Mouse (Mus musculus): ENCODE results near the gene Btg1. TPM values are rescaled to one million over a fixed set of nuclear protein-coding genes. Genes with fewer than 3 reads are reported as not detected.

Btg1 gene
- polyA plus RNA-seq, 1 experiment from 2014 or later: 75.6 TPM

DNA sequence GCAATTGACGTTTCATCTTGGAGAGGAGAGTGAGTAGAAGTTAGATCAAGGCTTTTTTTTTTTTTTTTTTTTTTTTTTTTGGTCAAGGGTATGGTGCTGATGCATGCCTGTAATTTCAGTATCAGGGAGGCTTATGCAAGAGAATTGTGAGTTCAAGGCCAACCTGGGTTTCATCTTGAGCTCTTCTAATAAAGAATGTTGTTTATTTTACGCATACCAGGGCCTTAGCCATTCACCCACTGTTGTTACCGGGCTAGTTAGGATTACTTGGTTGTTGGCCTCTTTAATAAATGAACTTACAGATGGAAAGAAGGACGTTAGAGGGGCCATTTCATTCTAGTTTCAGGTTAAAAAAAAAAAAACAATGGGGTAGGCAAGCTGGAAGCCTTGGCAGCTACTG, 25.2 kb downstream of the Btg1 start:
- H3K4me3 ChIP-seq: no peak overlapping the region
- H3K27ac ChIP-seq: no peak overlapping the region
- H3K9ac ChIP-seq: no peak overlapping the region
- WGBS: 66% methylated on average over 4 of the region's 4 CpGs
- no peaks in the 10 kb centered on the region for H3K9me3 ChIP-seq
- peaks cover 10% of the 10 kb centered on the region for H3K4me1 ChIP-seq
- H3K4me2 ChIP-seq: no peak overlapping the region
- no peaks in the 10 kb centered on the region for H3K27me3 ChIP-seq
- no peak for ATAC-seq (ENCODE audit: insufficient number of reproducible peaks, low FRiP score, low TSS enrichment, low read depth)
- H3K36me3 ChIP-seq: no peaks in the 10 kb centered on the region

DNA sequence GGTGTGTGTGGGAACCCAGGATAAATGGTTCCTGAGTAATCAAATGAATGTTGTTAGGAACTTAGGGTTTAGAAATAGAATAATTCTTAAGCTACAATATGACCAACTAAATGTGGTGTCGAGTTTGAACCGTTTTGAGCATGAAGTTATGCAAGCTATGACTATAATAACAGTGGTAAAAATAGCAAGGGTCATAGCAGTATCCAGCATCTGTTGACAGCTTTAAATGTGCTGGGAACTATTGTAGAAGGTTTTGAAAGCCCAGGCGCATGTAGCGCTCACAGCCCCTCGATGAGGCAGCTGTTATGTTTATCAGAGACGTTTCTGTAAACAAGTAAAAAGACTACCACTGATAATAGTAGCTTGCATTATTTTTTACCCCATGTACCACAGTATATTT, 25.9 kb downstream of the Btg1 start:
- no peaks in the 10 kb centered on the region for H3K36me3 ChIP-seq
- H3K4me2 ChIP-seq: no peak overlapping the region
- no peaks in the 10 kb centered on the region for H3K9me3 ChIP-seq
- H3K27me3 ChIP-seq: no peaks in the 10 kb centered on the region
- ATAC-seq (ENCODE audit: insufficient number of reproducible peaks, low FRiP score, low TSS enrichment, low read depth): no peak
- no peak overlapping the region for H3K27ac ChIP-seq
- 67% methylated on average over 6 of the region's 6 CpGs for WGBS
- no peak overlapping the region for H3K9ac ChIP-seq
- no peak overlapping the region for H3K4me3 ChIP-seq
- H3K4me1 ChIP-seq: peaks cover 12% of the 10 kb centered on the region

DNA sequence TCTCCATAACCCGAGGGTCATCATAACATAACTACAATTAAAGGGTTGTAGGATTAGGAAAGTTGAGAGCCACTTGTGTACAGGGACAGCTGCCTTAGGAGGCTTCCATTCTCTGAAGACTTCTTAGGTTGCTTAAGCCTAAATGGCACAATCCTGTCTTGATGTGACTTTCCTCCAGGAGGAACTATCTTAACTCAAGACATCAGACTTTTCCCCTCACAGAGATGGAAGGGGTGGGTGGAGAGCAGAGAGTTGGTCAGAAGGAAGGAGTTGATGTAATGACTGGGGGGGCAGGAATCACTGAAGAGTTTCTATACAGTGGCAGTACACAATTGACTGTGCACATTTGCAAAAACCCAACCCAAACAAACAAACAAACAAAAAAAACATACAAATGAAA, 28.4 kb downstream of the Btg1 start:
- H3K36me3 ChIP-seq: no peaks in the 10 kb centered on the region
- ATAC-seq (ENCODE audit: insufficient number of reproducible peaks, low FRiP score, low TSS enrichment, low read depth): no peak
- H3K4me3 ChIP-seq: no peak overlapping the region
- no peaks in the 10 kb centered on the region for H3K9me3 ChIP-seq
- 70% methylated on average over 1 of the region's 1 CpGs for WGBS
- no peak overlapping the region for H3K9ac ChIP-seq
- H3K4me1 ChIP-seq: peaks cover 12% of the 10 kb centered on the region
- no peaks in the 10 kb centered on the region for H3K27me3 ChIP-seq
- H3K4me2 ChIP-seq: no peak overlapping the region
- H3K27ac ChIP-seq: no peak overlapping the region

DNA sequence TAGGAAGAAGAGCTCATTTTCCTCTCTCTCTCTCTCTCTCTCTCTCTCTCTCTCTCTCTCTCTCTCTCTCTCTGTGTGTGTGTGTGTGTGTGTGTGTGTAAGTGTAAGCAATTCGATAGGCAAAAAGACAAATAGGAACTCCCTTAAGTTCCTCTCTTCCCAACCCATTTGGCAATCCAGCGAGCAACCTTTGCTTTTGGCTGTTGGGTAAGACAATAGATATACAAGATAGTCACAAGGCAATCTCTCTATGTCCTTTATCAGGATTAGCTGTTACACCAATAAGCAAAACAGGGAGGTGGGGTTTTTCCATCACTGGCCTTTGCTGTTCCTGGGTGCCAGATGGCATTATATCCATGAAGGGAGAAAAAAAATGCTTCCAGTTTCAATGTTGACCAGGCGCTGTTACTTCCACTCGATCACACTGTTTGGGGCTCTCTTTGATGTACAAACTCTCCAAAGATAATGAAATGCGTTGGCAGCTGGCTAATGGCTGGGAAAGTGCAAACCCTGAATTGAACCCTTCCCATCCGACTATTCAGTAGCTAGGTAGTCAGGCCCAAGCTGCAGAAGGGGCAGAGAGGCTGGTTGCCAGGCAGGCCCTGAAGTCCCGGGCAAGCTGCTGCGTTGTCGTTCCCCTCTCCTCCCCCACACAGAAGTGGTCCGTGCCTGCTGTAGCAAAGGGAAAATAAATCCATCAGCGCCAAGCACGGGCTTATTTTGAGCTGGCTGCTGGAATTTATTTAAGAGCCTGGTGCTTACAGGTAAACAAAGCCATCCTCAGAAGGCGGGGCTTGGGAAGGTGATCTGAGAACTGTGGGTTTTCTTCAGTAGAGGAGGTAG, 29.4 kb downstream of the Btg1 start:
- no peak for ATAC-seq (ENCODE audit: insufficient number of reproducible peaks, low FRiP score, low TSS enrichment, low read depth)
- H3K4me3 ChIP-seq: no peak overlapping the region
- no peak overlapping the region for H3K9ac ChIP-seq
- no peaks in the 10 kb centered on the region for H3K9me3 ChIP-seq
- H3K4me2 ChIP-seq: no peak overlapping the region
- no peaks in the 10 kb centered on the region for H3K36me3 ChIP-seq
- 15% methylated on average over 13 of the region's 13 CpGs for WGBS
- no peaks in the 10 kb centered on the region for H3K27me3 ChIP-seq
- peaks cover 12% of the 10 kb centered on the region for H3K4me1 ChIP-seq
- H3K27ac ChIP-seq: no peak overlapping the region

DNA sequence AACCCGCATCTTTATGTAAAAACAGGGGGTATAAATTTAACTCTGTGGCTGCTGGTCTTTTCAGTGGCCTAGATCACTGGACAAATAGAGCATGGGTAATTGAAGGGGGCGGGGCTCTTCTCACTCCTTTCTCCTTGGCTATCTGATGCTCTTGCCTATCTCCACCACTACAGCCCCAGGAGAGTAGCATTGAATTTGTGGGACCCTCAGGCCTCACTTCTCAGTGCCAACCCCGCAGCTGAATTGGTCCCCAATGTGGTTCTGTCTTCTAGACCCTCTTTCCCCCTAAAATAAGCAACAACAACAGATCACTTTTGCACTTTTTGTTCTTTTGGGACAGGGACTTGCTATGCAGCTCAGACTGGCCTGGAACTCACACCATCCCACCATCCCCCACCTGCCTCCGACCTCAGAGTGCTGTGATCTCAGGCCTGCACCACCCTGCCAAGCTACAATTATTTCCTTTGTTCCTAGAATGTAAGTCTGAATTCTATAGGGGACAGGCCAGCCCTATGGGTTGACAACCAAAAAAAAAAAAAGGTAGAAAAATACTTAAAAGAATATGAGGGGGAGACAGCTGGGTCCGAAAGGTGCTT, 30.2 kb downstream of the Btg1 start:
- Histone ChIP-seq H3K4me2 (no peak overlapping the region), H3K9me3 (no peaks in the 10 kb centered on the region), H3K4me3 (no peak overlapping the region), H3K27ac (no peak overlapping the region), H3K27me3 (no peaks in the 10 kb centered on the region), H3K9ac (no peak overlapping the region), H3K4me1 (peaks cover 12% of the 10 kb centered on the region), H3K36me3 (no peaks in the 10 kb centered on the region)
- ATAC-seq (ENCODE audit: insufficient number of reproducible peaks, low FRiP score, low TSS enrichment, low read depth): no peak
- WGBS: 47% methylated on average over 5 of the region's 5 CpGs

DNA sequence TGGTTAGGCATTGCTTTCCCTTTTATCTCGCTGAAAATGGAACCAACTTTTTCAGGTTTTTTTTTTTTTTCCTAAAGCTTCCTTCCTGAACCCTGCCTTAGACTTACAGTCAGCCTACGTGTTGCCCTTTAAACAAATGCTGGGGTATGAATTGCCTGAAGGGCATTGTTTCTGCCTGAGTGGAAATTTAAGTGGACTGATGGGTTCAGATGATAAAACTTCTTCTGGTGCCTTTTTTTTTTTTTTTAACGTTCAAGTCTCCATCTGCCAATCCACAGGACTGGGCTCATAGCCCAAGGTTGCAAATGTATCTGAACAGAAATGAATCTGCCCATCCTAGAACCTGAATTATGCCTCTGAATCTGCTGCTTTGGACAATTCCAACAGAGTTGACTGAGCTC, 31.4 kb downstream of the Btg1 start:
- Histone ChIP-seq H3K27ac (no peak overlapping the region), H3K9me3 (no peaks in the 10 kb centered on the region), H3K27me3 (no peaks in the 10 kb centered on the region), H3K4me2 (no peak overlapping the region), H3K9ac (no peak overlapping the region), H3K4me3 (no peak overlapping the region), H3K36me3 (no peaks in the 10 kb centered on the region), H3K4me1 (peaks cover 12% of the 10 kb centered on the region)
- ATAC-seq (ENCODE audit: insufficient number of reproducible peaks, low FRiP score, low TSS enrichment, low read depth): no peak
- 60% methylated on average over 3 of the region's 3 CpGs for WGBS

DNA sequence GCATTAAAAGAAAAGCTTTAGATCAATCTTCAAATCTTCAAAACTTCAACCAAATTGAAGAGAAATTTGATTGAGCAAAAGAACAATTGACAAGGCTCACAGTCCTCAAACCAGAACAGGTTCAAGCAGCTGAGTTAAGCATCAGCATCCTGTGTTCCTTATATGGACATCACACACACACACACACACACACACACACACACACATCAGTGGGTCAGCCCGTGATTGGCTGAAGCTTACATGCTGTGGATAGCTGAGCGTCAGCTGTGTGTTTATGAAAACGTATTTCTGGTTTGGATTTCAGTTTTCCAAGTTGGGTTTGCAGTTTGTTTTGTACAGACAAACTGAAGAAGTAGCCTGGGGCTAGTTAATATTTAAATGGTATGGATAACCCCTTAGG, 32.7 kb downstream of the Btg1 start:
- Histone ChIP-seq H3K9ac (no peak overlapping the region), H3K27ac (no peak overlapping the region), H3K27me3 (no peaks in the 10 kb centered on the region), H3K9me3 (no peaks in the 10 kb centered on the region), H3K4me1 (peaks cover 12% of the 10 kb centered on the region), H3K4me3 (no peak overlapping the region), H3K4me2 (no peak overlapping the region), H3K36me3 (no peaks in the 10 kb centered on the region)
- no peak for ATAC-seq (ENCODE audit: insufficient number of reproducible peaks, low FRiP score, low TSS enrichment, low read depth)
- 75% methylated on average over 3 of the region's 3 CpGs for WGBS

DNA sequence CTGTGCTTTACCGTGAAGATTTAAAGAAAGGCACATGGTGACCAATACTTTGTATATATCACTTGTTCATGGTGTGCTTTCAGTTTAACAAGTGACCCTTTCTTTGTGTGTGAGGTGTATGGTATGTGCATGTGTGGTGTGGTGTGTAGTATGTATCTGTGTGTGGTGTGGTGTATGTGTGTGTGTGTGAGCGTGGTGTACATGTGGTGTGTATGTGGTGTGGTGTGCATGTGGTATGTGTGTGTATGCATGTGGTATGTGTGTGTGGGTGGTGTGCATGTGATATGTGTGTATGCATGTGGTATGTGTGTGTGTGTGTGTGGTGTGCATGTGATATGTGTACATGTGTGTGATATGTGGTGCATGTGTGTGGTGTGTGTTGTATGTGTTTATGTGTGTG, 35.6 kb downstream of the Btg1 start:
- Histone ChIP-seq H3K9ac (no peak overlapping the region), H3K4me3 (no peak overlapping the region), H3K36me3 (no peaks in the 10 kb centered on the region), H3K9me3 (no peaks in the 10 kb centered on the region), H3K4me2 (no peak overlapping the region), H3K27ac (no peak overlapping the region), H3K4me1 (no peaks in the 10 kb centered on the region), H3K27me3 (no peaks in the 10 kb centered on the region)
- 81% methylated on average over 2 of the region's 2 CpGs for WGBS
- no peak for ATAC-seq (ENCODE audit: insufficient number of reproducible peaks, low FRiP score, low TSS enrichment, low read depth)

DNA sequence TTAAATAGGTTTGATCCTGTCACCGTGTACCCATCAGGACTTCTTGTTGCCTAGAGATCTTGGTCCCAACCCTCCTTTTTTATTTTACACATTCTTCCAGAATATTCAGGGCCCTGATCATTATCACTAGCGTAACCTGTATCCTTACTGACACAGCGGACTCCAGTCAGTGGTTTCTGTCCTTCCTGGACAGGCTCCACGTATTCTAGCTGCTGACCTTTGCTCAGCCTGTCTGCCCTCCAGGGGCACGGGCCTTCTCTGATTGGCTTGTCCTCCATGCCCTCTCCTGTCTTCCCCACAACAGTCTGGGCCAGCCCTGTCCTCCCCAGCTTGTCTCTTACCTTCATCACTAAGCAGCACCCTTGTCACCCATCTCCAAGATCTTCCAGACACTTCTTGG, 36.2 kb downstream of the Btg1 start:
- Histone ChIP-seq H3K36me3 (no peaks in the 10 kb centered on the region), H3K27me3 (no peaks in the 10 kb centered on the region), H3K27ac (no peak overlapping the region), H3K4me2 (no peak overlapping the region), H3K4me1 (no peaks in the 10 kb centered on the region), H3K9me3 (no peaks in the 10 kb centered on the region), H3K4me3 (no peak overlapping the region), H3K9ac (no peak overlapping the region)
- no peak for ATAC-seq (ENCODE audit: insufficient number of reproducible peaks, low FRiP score, low TSS enrichment, low read depth)
- 88% methylated on average over 5 of the region's 5 CpGs for WGBS

DNA sequence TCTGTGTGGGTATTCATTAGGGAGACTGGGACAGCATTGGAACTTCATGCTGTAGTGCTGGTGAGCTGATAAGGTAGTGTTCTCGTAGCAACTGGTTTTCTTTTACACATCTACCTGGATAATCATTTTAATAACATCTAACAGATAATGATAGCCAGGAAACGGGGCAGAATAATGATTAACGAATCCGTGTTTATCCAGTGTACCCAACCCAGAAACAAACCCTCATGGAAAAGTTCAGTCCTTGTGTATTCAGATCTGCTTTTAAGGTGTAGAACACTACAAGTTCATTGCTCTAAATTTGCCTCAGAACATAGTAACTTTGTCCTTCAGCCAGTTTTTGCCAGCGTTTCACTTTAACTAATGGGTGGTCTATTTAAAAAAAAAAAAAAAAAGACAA, 37.3 kb downstream of the Btg1 start:
- no peaks in the 10 kb centered on the region for H3K27me3 ChIP-seq
- H3K4me1 ChIP-seq: no peaks in the 10 kb centered on the region
- H3K4me3 ChIP-seq: no peak overlapping the region
- no peak for ATAC-seq (ENCODE audit: insufficient number of reproducible peaks, low FRiP score, low TSS enrichment, low read depth)
- no peak overlapping the region for H3K27ac ChIP-seq
- no peak overlapping the region for H3K4me2 ChIP-seq
- no peaks in the 10 kb centered on the region for H3K36me3 ChIP-seq
- no peaks in the 10 kb centered on the region for H3K9me3 ChIP-seq
- WGBS: 83% methylated on average over 5 of the region's 5 CpGs
- no peak overlapping the region for H3K9ac ChIP-seq

DNA sequence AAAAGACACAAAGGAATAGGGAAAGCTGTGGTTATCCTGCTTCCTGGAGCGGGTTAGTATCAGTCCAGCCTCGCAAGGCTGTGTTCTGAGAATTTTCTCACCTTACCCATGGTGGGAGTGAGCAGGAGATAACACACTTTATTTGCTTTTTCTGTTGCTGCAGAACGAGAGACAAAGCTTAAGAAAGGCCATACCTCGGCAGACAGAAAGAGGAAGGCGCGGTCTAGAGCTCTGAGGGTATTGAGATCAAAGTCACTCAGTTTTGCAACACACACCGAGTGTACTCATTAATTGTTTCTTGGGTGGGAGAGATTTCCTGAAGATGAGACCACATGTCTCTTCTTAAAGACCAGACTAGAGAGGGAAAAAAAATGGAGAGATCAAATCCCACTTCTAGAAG, 37.8 kb downstream of the Btg1 start:
- WGBS: 61% methylated on average over 7 of the region's 7 CpGs
- H3K27ac ChIP-seq: no peak overlapping the region

DNA sequence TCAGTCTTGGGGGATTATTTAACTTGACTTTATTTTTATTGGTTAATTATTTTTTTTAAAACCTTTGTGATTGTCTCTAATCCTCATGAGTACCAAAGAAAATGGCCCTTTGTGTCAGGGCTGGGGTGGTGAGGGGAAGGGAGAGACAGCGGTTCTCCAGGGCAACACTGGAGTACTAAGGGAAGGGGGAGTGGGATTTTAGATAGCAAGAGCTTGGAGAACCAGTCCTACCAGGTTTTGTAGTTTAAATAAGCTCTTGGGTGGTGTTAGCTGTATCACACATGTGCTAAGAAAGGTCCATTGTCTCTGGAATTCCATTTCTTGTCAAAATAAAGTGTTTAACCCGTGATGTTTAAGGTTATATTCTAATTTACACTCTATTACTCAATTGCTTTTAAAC, 38.3 kb downstream of the Btg1 start:
- no peak for ATAC-seq (ENCODE audit: insufficient number of reproducible peaks, low FRiP score, low TSS enrichment, low read depth)
- H3K9me3 ChIP-seq: no peaks in the 10 kb centered on the region
- no peak overlapping the region for H3K27ac ChIP-seq
- H3K9ac ChIP-seq: no peak overlapping the region
- no peaks in the 10 kb centered on the region for H3K4me1 ChIP-seq
- H3K4me3 ChIP-seq: no peak overlapping the region
- H3K36me3 ChIP-seq: no peaks in the 10 kb centered on the region
- no peaks in the 10 kb centered on the region for H3K27me3 ChIP-seq
- no peak overlapping the region for H3K4me2 ChIP-seq
- 70% methylated on average over 2 of the region's 2 CpGs for WGBS

More for the DNA sequence above, 37.8 kb downstream of the Btg1 start:
- Histone ChIP-seq H3K4me3 (no peak overlapping the region), H3K9ac (no peak overlapping the region), H3K4me2 (no peak overlapping the region), H3K9me3 (no peaks in the 10 kb centered on the region), H3K4me1 (no peaks in the 10 kb centered on the region), H3K27me3 (no peaks in the 10 kb centered on the region), H3K36me3 (no peaks in the 10 kb centered on the region)
- no peak for ATAC-seq (ENCODE audit: insufficient number of reproducible peaks, low FRiP score, low TSS enrichment, low read depth)

Measured in limb, embryonic 15.5 days (tissue).